Mouse (Mus musculus) heart, embryonic 12.5 days (tissue): ENCODE measurements around the gene Sulf2. TPM values are rescaled to one million over a fixed set of nuclear protein-coding genes. Genes with fewer than 3 reads are reported as not detected.

ENCODE experiments used
- ATAC-seq: fragments of 200-750 bp; cut with Nextera tagmentation; 2 replicates; pipeline ENCODE4 v1.8.0; 2017; ENCODE audit warnings: moderate TSS enrichment, moderate library complexity; ENCODE audit not compliant: insufficient number of reproducible peaks, low FRiP score
- H3K27ac ChIP-seq: fragments of 300-500 bp; sonication (generic); 2 replicates; pipeline ENCODE4 v1.5.1; 2016; ENCODE audit warnings: mild to moderate bottlenecking, moderate library complexity; ENCODE audit not compliant: poor library complexity, severe bottlenecking
- H3K27me3 ChIP-seq: fragments of 300-500 bp; sonication (generic); replicated peaks from 2 replicates; pipeline ENCODE4 v1.6.1; 2016; ENCODE audit warnings: mild to moderate bottlenecking, moderate library complexity
- H3K36me3 ChIP-seq: fragments of 300-500 bp; sonication (generic); 2 replicates; pipeline ENCODE4 v1.6.1; 2016; ENCODE audit warnings: mild to moderate bottlenecking, moderate library complexity
- H3K4me1 ChIP-seq: fragments of 300-500 bp; sonication (generic); replicated peaks from 2 replicates; pipeline ENCODE4 v1.6.1; 2016; ENCODE audit warnings: mild to moderate bottlenecking
- H3K4me2 ChIP-seq: fragments of 300-500 bp; sonication (generic); 2 replicates; pipeline ENCODE4 v1.6.1; 2016; ENCODE audit warnings: mild to moderate bottlenecking, moderate library complexity
- H3K4me3 ChIP-seq: fragments of 300-500 bp; sonication (generic); 2 replicates; pipeline ENCODE4 v1.5.1; 2016; ENCODE audit warnings: mild to moderate bottlenecking
- H3K9ac ChIP-seq: fragments of 300-500 bp; sonication (generic); 2 replicates; pipeline ENCODE4 v1.6.1; 2016; ENCODE audit warnings: mild to moderate bottlenecking, moderate library complexity
- H3K9me3 ChIP-seq: fragments of 300-500 bp; sonication (generic); replicated peaks from 2 replicates; pipeline ENCODE4 v1.6.1; 2016; ENCODE audit warnings: mild to moderate bottlenecking, moderate library complexity
- WGBS: fragments of 180-500 bp; shearing (Covaris S2); methylation state at CpG from one replicate; pipeline ENCODE4 v1.1.7; 2016; 5-methylcytosine and 5-hydroxymethylcytosine counted together
- polyA plus RNA-seq: library from polyadenylated mRNA; unstranded; fragments of >200 nt; fragmentation: Nextera tagmentation; extraction: Ambion mirVana; gene quantifications from 2 replicates; pipeline ENCODE4 v1.2.1, GENCODE M21; 2016

Gene Sulf2
- polyA plus RNA-seq, 1 experiment from 2014 or later = 136 TPM

- H3K4me2 ChIP-seq = no peak overlapping the region
- no peak overlapping the region for H3K4me3 ChIP-seq
- 84% methylated on average over 15 of the region's 15 CpGs for WGBS
- no peaks in the 10 kb centered on the region for H3K27me3 ChIP-seq
- H3K4me1 ChIP-seq = peaks cover 26% of the 10 kb centered on the region
- no peak overlapping the region for H3K9ac ChIP-seq
- no peak overlapping the region for H3K27ac ChIP-seq
- H3K9me3 ChIP-seq = no peaks in the 10 kb centered on the region
- peaks cover 57% of the 10 kb centered on the region for H3K36me3 ChIP-seq
- ATAC-seq = peak; percentile 44; the same call in 1 of the 2 replicates
Measured at GRCm38 (mm10) chr2:166115571-166116277, 39.7 kb downstream of the Sulf2 start.

- no peaks in the 10 kb centered on the region for H3K9me3 ChIP-seq
- H3K9ac ChIP-seq = no peak overlapping the region
- peaks cover 52% of the 10 kb centered on the region for H3K36me3 ChIP-seq
- 87% methylated on average over 11 of the region's 11 CpGs for WGBS
- no peak overlapping the region for H3K27ac ChIP-seq
- no peak overlapping the region for H3K4me3 ChIP-seq
- no peak overlapping the region for H3K4me2 ChIP-seq
- no peaks in the 10 kb centered on the region for H3K27me3 ChIP-seq
- ATAC-seq = no peak
- H3K4me1 ChIP-seq = peaks cover 22% of the 10 kb centered on the region
Measured at GRCm38 (mm10) chr2:166112986-166113385, 42.5 kb downstream of the Sulf2 start.

GRCm38 (mm10) chr2:166111831-166112250, 43.6 kb downstream of the Sulf2 start:
- H3K4me2 ChIP-seq = no peak overlapping the region
- 59% methylated on average over 10 of the region's 10 CpGs for WGBS
- ATAC-seq = no peak
- H3K9me3 ChIP-seq = no peaks in the 10 kb centered on the region
- peaks cover 25% of the 10 kb centered on the region for H3K4me1 ChIP-seq
- H3K27me3 ChIP-seq = no peaks in the 10 kb centered on the region
- H3K36me3 ChIP-seq = peaks cover 52% of the 10 kb centered on the region
- no peak overlapping the region for H3K27ac ChIP-seq
- no peak overlapping the region for H3K9ac ChIP-seq
- H3K4me3 ChIP-seq = no peak overlapping the region

- Histone ChIP-seq H3K27me3 (no peaks in the 10 kb centered on the region), H3K36me3 (peaks cover 46% of the 10 kb centered on the region), H3K4me3 (no peak overlapping the region), H3K27ac (no peak overlapping the region), H3K4me1 (peaks cover 31% of the 10 kb centered on the region), H3K9me3 (no peaks in the 10 kb centered on the region), H3K4me2 (no peak overlapping the region), H3K9ac (no peak overlapping the region)
- no peak for ATAC-seq
- WGBS = 74% methylated on average over 2 of the region's 2 CpGs
Measured at GRCm38 (mm10) chr2:166111238-166111637, 44.2 kb downstream of the Sulf2 start.

GRCm38 (mm10) chr2:166110764-166111163, 44.7 kb downstream of the Sulf2 start:
- Histone ChIP-seq H3K9ac (no peak overlapping the region), H3K27me3 (no peaks in the 10 kb centered on the region), H3K27ac (no peak overlapping the region), H3K4me1 (peaks cover 36% of the 10 kb centered on the region), H3K9me3 (no peaks in the 10 kb centered on the region), H3K4me3 (no peak overlapping the region), H3K4me2 (no peak overlapping the region), H3K36me3 (peaks cover 41% of the 10 kb centered on the region)
- WGBS = 62% methylated on average over 8 of the region's 8 CpGs
- ATAC-seq = no peak

- Histone ChIP-seq H3K4me1 (peaks cover 45% of the 10 kb centered on the region), H3K27me3 (no peaks in the 10 kb centered on the region), H3K36me3 (peaks cover 20% of the 10 kb centered on the region), H3K9me3 (no peaks in the 10 kb centered on the region), H3K4me3 (no peak overlapping the region), H3K9ac (no peak overlapping the region), H3K27ac (no peak overlapping the region), H3K4me2 (no peak overlapping the region)
- no peak for ATAC-seq
- WGBS = 31% methylated on average over 4 of the region's 4 CpGs
Measured at GRCm38 (mm10) chr2:166108326-166108725, 47.1 kb downstream of the Sulf2 start.

- no peak overlapping the region for H3K9ac ChIP-seq
- H3K4me2 ChIP-seq = no peak overlapping the region
- H3K36me3 ChIP-seq = peaks cover 16% of the 10 kb centered on the region
- no peaks in the 10 kb centered on the region for H3K27me3 ChIP-seq
- H3K4me3 ChIP-seq = no peak overlapping the region
- ATAC-seq = no peak
- WGBS = 72% methylated on average over 5 of the region's 5 CpGs
- peaks cover 49% of the 10 kb centered on the region for H3K4me1 ChIP-seq
- H3K27ac ChIP-seq = no peak overlapping the region
- H3K9me3 ChIP-seq = no peaks in the 10 kb centered on the region
Measured at GRCm38 (mm10) chr2:166107911-166108310, 47.6 kb downstream of the Sulf2 start.

- Histone ChIP-seq H3K27ac (peak overlapping the region; percentile 80), H3K36me3 (peaks cover 11% of the 10 kb centered on the region), H3K4me1 (peaks cover 53% of the 10 kb centered on the region), H3K27me3 (no peaks in the 10 kb centered on the region), H3K9ac (0 out of 2 replicates have a peak overlapping the region, but pooled peaks have one; percentile 7), H3K9me3 (no peaks in the 10 kb centered on the region), H3K4me2 (no peak overlapping the region), H3K4me3 (no peak overlapping the region)
- WGBS = 65% methylated on average over 2 of the region's 2 CpGs
- no peak for ATAC-seq
Measured at GRCm38 (mm10) chr2:166106631-166107030, 48.8 kb downstream of the Sulf2 start.

GRCm38 (mm10) chr2:166105911-166106310, 49.6 kb downstream of the Sulf2 start:
- peak; percentile 45; the same call in 1 of the 2 replicates for ATAC-seq
- H3K36me3 ChIP-seq = peaks cover 9% of the 10 kb centered on the region
- 44% methylated on average over 9 of the region's 9 CpGs for WGBS
- H3K4me1 ChIP-seq = peaks cover 59% of the 10 kb centered on the region
- no peak overlapping the region for H3K4me2 ChIP-seq
- no peak overlapping the region for H3K9ac ChIP-seq
- H3K4me3 ChIP-seq = no peak overlapping the region
- peak overlapping the region; percentile 80 for H3K27ac ChIP-seq
- H3K27me3 ChIP-seq = no peaks in the 10 kb centered on the region
- H3K9me3 ChIP-seq = no peaks in the 10 kb centered on the region

- Histone ChIP-seq H3K9ac (no peak overlapping the region), H3K4me3 (no peak overlapping the region), H3K36me3 (0 out of 2 replicates have a peak, but pooled peaks cover 3% of the 10 kb centered on the region), H3K27ac (no peak overlapping the region), H3K4me2 (no peak overlapping the region), H3K4me1 (peaks cover 83% of the 10 kb centered on the region), H3K9me3 (no peaks in the 10 kb centered on the region), H3K27me3 (no peaks in the 10 kb centered on the region)
- 72% methylated on average over 7 of the region's 7 CpGs for WGBS
- ATAC-seq = no peak
Measured at GRCm38 (mm10) chr2:166102893-166103292, 52.6 kb downstream of the Sulf2 start.

GRCm38 (mm10) chr2:166100309-166101262, 54.9 kb downstream of the Sulf2 start:
- ATAC-seq = no peak

More at GRCm38 (mm10) chr2:166100309-166101262, 54.9 kb downstream of the Sulf2 start:
- Histone ChIP-seq H3K27me3 (no peaks in the 10 kb centered on the region), H3K36me3 (peaks cover 5% of the 10 kb centered on the region; the same call in 1 of the 2 replicates), H3K9me3 (no peaks in the 10 kb centered on the region), H3K9ac (0 out of 2 replicates have a peak overlapping the region, but pooled peaks have one; percentile 13), H3K4me2 (0 out of 2 replicates have a peak overlapping the region, but pooled peaks have one; percentile 5), H3K4me3 (no peak overlapping the region), H3K4me1 (peaks cover 75% of the 10 kb centered on the region), H3K27ac (peak overlapping the region; percentile 69)
- 52% methylated on average over 21 of the region's 21 CpGs for WGBS
